Mouse (Mus musculus) spleen, adult 2 months (tissue): ENCODE data around the gene Gkn2.

ENCODE experiments used
- CTCF ChIP-seq: fragments of 200-500 bp; IDR thresholded peaks from 2 replicates; pipeline ENCODE4 v1.5.1; 2011; ENCODE audit warnings: mild to moderate bottlenecking, inconsistent platforms; ENCODE audit not compliant: insufficient read depth, insufficient read length, insufficient replicate concordance; ENCODE audit errors: extremely low read depth
- POLR2A ChIP-seq: fragments of 200-500 bp; IDR thresholded peaks from 2 replicates; pipeline ENCODE4 v1.6.1; 2011; ENCODE audit warnings: low read depth, low read length, inconsistent platforms

GRCm38 (mm10) chr6:87386203-87386602 is 13.0 kb downstream of the Gkn2 start:
- TF ChIP-seq CTCF (peak; percentile 52; the same call in 1 of the 2 replicates), POLR2A (no peak)
